Mouse (Mus musculus) midbrain, embryonic 14.5 days (tissue): Measurements from ENCODE around the gene Nek6. TPM values are rescaled to one million over a fixed set of nuclear protein-coding genes. Genes with fewer than 3 reads are reported as not detected.
A peak's percentile ranks its signal among the peaks of the same experiment; 100 is the strongest.

ENCODE experiments used
- ATAC-seq: fragments of 200-750 bp; cut with Nextera tagmentation; 2 replicates; pipeline ENCODE4 v1.8.0; 2017; ENCODE audit warnings: moderate number of reproducible peaks, moderate library complexity; ENCODE audit not compliant: low FRiP score, low TSS enrichment
- DNase-seq: peaks from one replicate; pipeline ENCODE4 v3.0.0-alpha.2; 2015
- H3K27ac ChIP-seq: fragments of 300-500 bp; sonication (generic); replicated peaks from 2 replicates; pipeline ENCODE4 v1.5.1; 2014; ENCODE audit warnings: mild to moderate bottlenecking, low read depth, low read length, moderate library complexity
- H3K27me3 ChIP-seq: fragments of 300-500 bp; sonication (generic); 2 replicates; pipeline ENCODE4 v1.6.1; 2014; ENCODE audit warnings: low read length, control low read depth, mixed read lengths; ENCODE audit not compliant: control insufficient read depth, insufficient read depth
- H3K36me3 ChIP-seq: fragments of 300-500 bp; sonication (generic); 2 replicates; pipeline ENCODE4 v1.6.1; 2014; ENCODE audit warnings: low read length, control low read depth; ENCODE audit not compliant: control insufficient read depth, insufficient read depth
- H3K4me1 ChIP-seq: fragments of 300-500 bp; sonication (generic); 2 replicates; pipeline ENCODE4 v1.6.1; 2014; ENCODE audit warnings: mild to moderate bottlenecking, antibody characterized with exemption, low read length, control low read depth; ENCODE audit not compliant: control insufficient read depth, insufficient read depth
- H3K4me2 ChIP-seq: fragments of 300-500 bp; sonication (generic); 2 replicates; pipeline ENCODE4 v1.6.1; 2014; ENCODE audit warnings: mild to moderate bottlenecking, low read length, moderate library complexity
- H3K4me3 ChIP-seq: fragments of 300-500 bp; sonication (generic); replicated peaks from 2 replicates; pipeline ENCODE4 v1.5.1; 2014; ENCODE audit warnings: low read depth, low read length
- H3K9ac ChIP-seq: fragments of 300-500 bp; sonication (generic); replicated peaks from 2 replicates; pipeline ENCODE4 v1.6.1; 2014; ENCODE audit warnings: mild to moderate bottlenecking, low read length, moderate library complexity
- H3K9me3 ChIP-seq: fragments of 300-500 bp; sonication (generic); 2 replicates; pipeline ENCODE4 v1.6.1; 2016; ENCODE audit warnings: low read length, control low read depth, mixed read lengths; ENCODE audit not compliant: control insufficient read depth
- whole genome bisulfite sequencing: fragments of 180-500 bp; shearing (Covaris S2); extraction: QIAGEN DNeasy Blood & Tissue Kit; methylation state at CpG from one replicate; pipeline ENCODE4 v1.1.7; 2014; 5-methylcytosine and 5-hydroxymethylcytosine counted together
- polyA plus RNA-seq: library from polyadenylated mRNA; unstranded; fragments of >200 nt; fragmentation: Nextera tagmentation; extraction: Ambion mirVana; gene quantifications from 2 replicates; pipeline ENCODE4 v1.2.1, GENCODE M21; 2014

Nek6 gene
- polyA plus RNA-seq, 1 experiment from 2014 or later, result 62.3 TPM

- Histone ChIP-seq H3K9me3 (no peaks in the 10 kb centered on the region), H3K27me3 (no peaks in the 10 kb centered on the region), H3K4me2 (no peak overlapping the region), H3K4me3 (no peak overlapping the region), H3K9ac (no peak overlapping the region; the same call in 1 of the 2 replicates), H3K4me1 (peaks cover 35% of the 10 kb centered on the region), H3K36me3 (peaks cover 25% of the 10 kb centered on the region), H3K27ac (peak overlapping the region; percentile 82)
- ATAC-seq (peak; percentile 73), DNase-seq (peak; percentile 89)
- 6% methylated on average over 13 of the region's 13 CpGs for WGBS
These were observed 73.3 kb downstream of the Nek6 start for GRCm38 (mm10) chr2:38584514-38585378.

GRCm38 (mm10) chr2:38585379-38585736 is 73.9 kb downstream of the Nek6 start:
- peak; percentile 60 for DNase-seq
- peaks cover 28% of the 10 kb centered on the region for H3K36me3 ChIP-seq
- WGBS, result 4% methylated on average over 5 of the region's 5 CpGs
- H3K4me2 ChIP-seq, result no peak overlapping the region
- peak overlapping the region; percentile 82 for H3K27ac ChIP-seq
- H3K4me3 ChIP-seq, result no peak overlapping the region
- ATAC-seq, result peak; percentile 44
- no peak overlapping the region for H3K9ac ChIP-seq
- no peaks in the 10 kb centered on the region for H3K27me3 ChIP-seq
- no peaks in the 10 kb centered on the region for H3K9me3 ChIP-seq
- peaks cover 33% of the 10 kb centered on the region for H3K4me1 ChIP-seq

DNA sequence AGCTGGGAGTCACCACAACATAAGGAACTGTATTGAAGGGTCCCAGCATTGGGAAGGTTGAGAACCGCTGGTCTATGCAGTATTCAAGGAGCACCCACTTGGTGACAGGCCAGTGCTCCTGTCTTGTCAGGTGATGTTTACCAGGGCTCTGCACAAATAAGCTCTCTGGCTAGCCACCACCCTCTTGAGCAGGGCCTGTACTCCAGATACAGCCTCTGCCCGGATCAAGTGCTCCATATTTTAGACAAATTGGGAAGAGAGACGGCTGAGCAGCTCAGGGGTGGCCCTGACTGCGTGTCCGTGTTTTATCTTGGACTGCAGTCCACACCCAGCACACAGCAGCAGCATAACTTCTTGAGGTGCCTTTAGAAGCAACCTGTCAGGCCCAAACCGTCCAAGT is 75.3 kb downstream of the Nek6 start:
- 79% methylated on average over 6 of the region's 6 CpGs for WGBS
- Histone ChIP-seq H3K27me3 (no peaks in the 10 kb centered on the region), H3K4me2 (no peak overlapping the region), H3K36me3 (peaks cover 28% of the 10 kb centered on the region), H3K27ac (no peak overlapping the region; the same call in 1 of the 2 replicates), H3K4me3 (no peak overlapping the region), H3K9ac (no peak overlapping the region), H3K9me3 (no peaks in the 10 kb centered on the region), H3K4me1 (peaks cover 33% of the 10 kb centered on the region)
- no peak for DNase-seq
- ATAC-seq, result no peak

- no peak overlapping the region for H3K4me2 ChIP-seq
- H3K9ac ChIP-seq, result no peak overlapping the region
- WGBS, result 49% methylated on average over 6 of the region's 6 CpGs
- no peak overlapping the region for H3K4me3 ChIP-seq
- H3K36me3 ChIP-seq, result peaks cover 25% of the 10 kb centered on the region
- no peaks in the 10 kb centered on the region for H3K27me3 ChIP-seq
- DNase-seq, result peak; percentile 82
- no peaks in the 10 kb centered on the region for H3K9me3 ChIP-seq
- peak overlapping the region; percentile 46; the same call in 1 of the 2 replicates for H3K27ac ChIP-seq
- ATAC-seq, result peak; percentile 60; the same call in 1 of the 2 replicates
- peaks cover 15% of the 10 kb centered on the region; the same call in 1 of the 2 replicates for H3K4me1 ChIP-seq
These were observed 80.5 kb downstream of the Nek6 start for GRCm38 (mm10) chr2:38591751-38592459.

- DNase-seq (no peak), ATAC-seq (no peak)
- Histone ChIP-seq H3K4me3 (no peak overlapping the region), H3K9me3 (no peaks in the 10 kb centered on the region), H3K4me2 (no peak overlapping the region), H3K36me3 (peaks cover 2% of the 10 kb centered on the region; the same call in 1 of the 2 replicates), H3K27ac (no peak overlapping the region), H3K27me3 (no peaks in the 10 kb centered on the region), H3K9ac (no peak overlapping the region), H3K4me1 (peaks cover 15% of the 10 kb centered on the region; the same call in 1 of the 2 replicates)
- WGBS, result 52% methylated on average over 7 of the region's 7 CpGs
These were observed 83.4 kb downstream of the Nek6 start for GRCm38 (mm10) chr2:38594874-38595273.

DNA sequence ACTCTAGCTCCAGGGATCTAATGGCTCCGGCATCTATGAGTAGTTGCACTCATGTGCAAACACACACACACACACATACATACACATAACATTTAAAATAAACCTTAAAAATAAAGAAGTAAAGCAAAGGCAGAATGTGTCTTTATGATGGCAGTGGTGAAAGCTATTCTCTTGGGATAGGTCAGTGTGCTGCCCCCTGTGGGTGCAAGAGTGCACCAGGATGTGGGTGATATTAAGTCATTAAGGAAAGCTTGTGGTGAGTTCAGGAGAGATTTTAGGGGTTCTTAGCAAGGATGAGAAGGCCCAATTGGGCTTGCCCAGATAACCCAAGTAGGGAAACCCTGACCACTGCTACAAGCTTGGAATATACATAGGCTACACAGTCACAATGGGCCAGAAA is 86.5 kb downstream of the Nek6 start:
- H3K27ac ChIP-seq, result no peak overlapping the region
- H3K4me3 ChIP-seq, result no peak overlapping the region
- H3K4me2 ChIP-seq, result no peak overlapping the region
- WGBS, result 98% methylated on average over 1 of the region's 1 CpGs
- H3K9ac ChIP-seq, result no peak overlapping the region
- peaks cover 8% of the 10 kb centered on the region; the same call in 1 of the 2 replicates for H3K4me1 ChIP-seq
- DNase-seq (no peak), ATAC-seq (no peak)
- no peaks in the 10 kb centered on the region for H3K36me3 ChIP-seq
- H3K9me3 ChIP-seq, result no peaks in the 10 kb centered on the region
- H3K27me3 ChIP-seq, result no peaks in the 10 kb centered on the region

DNA sequence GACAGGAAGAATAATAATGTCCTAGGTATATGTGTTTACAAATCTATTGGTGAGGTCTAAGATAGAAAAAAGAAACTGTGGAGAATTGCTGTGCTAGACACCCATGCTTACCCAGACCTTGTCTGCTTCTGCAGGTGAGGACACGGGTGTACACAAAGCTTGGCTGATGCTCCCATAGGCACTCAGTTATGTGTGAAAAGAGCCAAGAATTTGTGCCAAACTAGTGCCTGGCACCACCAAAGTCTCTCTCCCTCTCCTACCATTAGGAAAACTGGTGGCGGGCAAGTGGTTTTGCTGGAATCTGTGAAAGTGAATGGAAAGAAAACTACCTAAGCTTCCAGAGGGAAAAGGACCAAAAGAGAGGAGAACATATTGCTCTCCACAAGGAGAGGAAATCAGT is 87.0 kb downstream of the Nek6 start:
- ATAC-seq, result no peak
- H3K27me3 ChIP-seq, result no peaks in the 10 kb centered on the region
- no peaks in the 10 kb centered on the region for H3K36me3 ChIP-seq
- H3K9ac ChIP-seq, result no peak overlapping the region
- H3K27ac ChIP-seq, result no peak overlapping the region
- no peak for DNase-seq
- no peaks in the 10 kb centered on the region for H3K9me3 ChIP-seq
- WGBS, result 93% methylated on average over 2 of the region's 2 CpGs
- no peak overlapping the region for H3K4me2 ChIP-seq
- H3K4me1 ChIP-seq, result peaks cover 8% of the 10 kb centered on the region; the same call in 1 of the 2 replicates
- H3K4me3 ChIP-seq, result no peak overlapping the region

DNA sequence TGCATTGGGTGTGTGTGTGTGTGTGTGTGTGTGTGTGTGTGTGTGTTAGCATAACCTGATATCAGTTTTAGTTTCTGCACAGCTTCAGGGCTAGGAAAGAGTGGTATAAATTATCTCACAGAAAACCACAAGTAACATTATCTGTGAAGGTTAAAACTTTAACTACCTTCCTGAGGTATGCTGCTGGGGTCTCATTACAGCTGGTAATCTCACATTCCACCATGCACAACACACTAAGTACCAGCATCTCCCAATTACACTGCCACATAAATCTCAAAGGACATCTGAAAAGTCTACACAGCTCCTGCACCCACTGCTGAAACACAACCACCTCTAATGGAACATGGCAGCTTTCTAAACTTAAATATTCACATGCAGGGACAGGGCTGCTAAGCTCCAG is 89.4 kb downstream of the Nek6 start:
- Histone ChIP-seq H3K9me3 (no peaks in the 10 kb centered on the region), H3K36me3 (no peaks in the 10 kb centered on the region), H3K4me2 (no peak overlapping the region), H3K4me3 (no peak overlapping the region), H3K9ac (no peak overlapping the region), H3K27me3 (no peaks in the 10 kb centered on the region), H3K27ac (no peak overlapping the region), H3K4me1 (peaks cover under 1% of the 10 kb centered on the region; the same call in 1 of the 2 replicates)
- no peak for ATAC-seq
- no peak for DNase-seq
